Mouse (Mus musculus) heart, adult 2 months (tissue): ENCODE data around the gene Vill.

Source experiments
- CTCF ChIP-seq: fragments of 200-600 bp; IDR thresholded peaks from 2 replicates; pipeline ENCODE4 v1.8.1; 2022; ENCODE audit warnings: antibody characterized with exemption, mild to moderate bottlenecking, moderate library complexity
- EP300 ChIP-seq: fragments of 200-500 bp; IDR thresholded peaks from 2 replicates; pipeline ENCODE4 v1.6.1; 2011; ENCODE audit warnings: low read depth, low read length, control low read depth; ENCODE audit not compliant: insufficient read depth
- POLR2A ChIP-seq: fragments of 200-500 bp; IDR thresholded peaks from 2 replicates; pipeline ENCODE4 v1.6.1; 2011; ENCODE audit warnings: mild to moderate bottlenecking, low read depth, low read length, control low read depth; ENCODE audit not compliant: insufficient read depth

GRCm38 (mm10) chr9:119067601-119068000, 15.0 kb downstream of the Vill start:
- TF ChIP-seq CTCF (peak; percentile 99), EP300 (peak; percentile 86), POLR2A (no peak)
